Mouse (Mus musculus) stomach, embryonic 14.5 days (tissue): ENCODE measurements around the gene Dpp9. TPM values are rescaled to one million over a fixed set of nuclear protein-coding genes. Genes with fewer than 3 reads are reported as not detected.
A peak's percentile ranks its signal among the peaks of the same experiment; 100 is the strongest.
"Not testable (repeated sequence)": the region's sequence is repeated elsewhere in the genome, so short reads cannot be mapped to it uniquely, and the experiment has no call there.

ENCODE experiments used
- ATAC-seq: fragments of 200-750 bp; cut with Nextera tagmentation; 2 replicates; pipeline ENCODE4 v1.8.0; 2017; ENCODE audit warnings: low read depth, moderate TSS enrichment; ENCODE audit not compliant: insufficient number of reproducible peaks, insufficient read depth, low FRiP score
- H3K27ac ChIP-seq: fragments of 300-500 bp; sonication (generic); 2 replicates; pipeline ENCODE4 v1.5.1; 2014; ENCODE audit warnings: mild to moderate bottlenecking, low read length, moderate library complexity, mixed read lengths
- H3K27me3 ChIP-seq: fragments of 300-500 bp; sonication (generic); 2 replicates; pipeline ENCODE4 v1.6.1; 2014; ENCODE audit warnings: low read length, control low read depth, mixed read lengths; ENCODE audit not compliant: control insufficient read depth, insufficient read depth
- H3K36me3 ChIP-seq: fragments of 300-500 bp; sonication (generic); 2 replicates; pipeline ENCODE4 v1.6.1; 2014; ENCODE audit warnings: mild to moderate bottlenecking, control low read depth, low read length, moderate library complexity, mixed read lengths; ENCODE audit not compliant: control insufficient read depth, insufficient read depth
- H3K4me1 ChIP-seq: fragments of 300-500 bp; sonication (generic); 2 replicates; pipeline ENCODE4 v1.6.1; 2014; ENCODE audit warnings: low read length, control low read depth, mixed read lengths; ENCODE audit not compliant: control insufficient read depth, insufficient read depth
- H3K4me2 ChIP-seq: fragments of 300-500 bp; sonication (generic); replicated peaks from 2 replicates; pipeline ENCODE4 v1.6.1; 2014; ENCODE audit warnings: low read depth, low read length, control low read depth
- H3K4me3 ChIP-seq: fragments of 300-500 bp; sonication (generic); 2 replicates; pipeline ENCODE4 v1.5.1; 2014; ENCODE audit warnings: low read depth, low read length, control low read depth
- H3K9ac ChIP-seq: fragments of 300-500 bp; sonication (generic); replicated peaks from 2 replicates; pipeline ENCODE4 v1.6.1; 2014; ENCODE audit warnings: low read depth, mild to moderate bottlenecking, control low read depth, low read length, moderate library complexity, mixed read lengths
- H3K9me3 ChIP-seq: fragments of 300-500 bp; sonication (generic); 2 replicates; pipeline ENCODE4 v1.6.1; 2016; ENCODE audit warnings: low read depth, low read length, control low read depth; ENCODE audit not compliant: control insufficient read depth
- WGBS: fragments of 180-500 bp; shearing (Covaris S2); extraction: QIAGEN DNeasy Blood & Tissue Kit; methylation state at CpG from one replicate; pipeline ENCODE4 v1.1.7; 2014; 5-methylcytosine and 5-hydroxymethylcytosine counted together
- polyA plus RNA-seq: library from polyadenylated mRNA; unstranded; fragments of >200 nt; fragmentation: Nextera tagmentation; extraction: Ambion mirVana; gene quantifications from 2 replicates; pipeline ENCODE4 v1.2.1, GENCODE M21; 2014

Dpp9 gene
- polyA plus RNA-seq, 1 experiment from 2014 or later = 30.2 TPM

DNA sequence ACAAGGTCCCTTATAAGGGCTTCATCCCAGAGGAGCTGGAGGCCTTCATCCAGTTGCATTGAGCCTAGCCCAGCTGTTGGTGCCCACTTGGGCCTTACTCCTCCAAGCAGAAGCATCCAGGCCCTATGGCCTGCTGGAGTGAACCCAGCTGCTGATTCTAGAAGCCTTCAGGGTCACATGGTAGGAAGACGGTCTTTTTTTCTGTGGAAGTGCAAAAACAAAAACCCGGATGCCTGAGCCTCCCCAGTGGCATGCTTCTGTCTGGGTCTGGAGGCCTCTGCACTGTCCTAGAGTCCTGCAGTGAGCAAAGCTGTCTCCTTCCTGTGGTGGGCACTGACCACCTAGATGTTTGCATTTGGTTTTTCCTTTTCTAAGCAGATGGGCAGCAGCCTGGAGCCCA is 40.1 kb upstream of the Dpp9 start:
- not testable (repeated sequence) for H3K9me3 ChIP-seq, H3K4me3 ChIP-seq, ATAC-seq, H3K27ac ChIP-seq, H3K27me3 ChIP-seq, H3K4me2 ChIP-seq, H3K9ac ChIP-seq
- Histone ChIP-seq H3K4me1 (peaks cover 15% of the 10 kb centered on the region; the same call in 1 of the 2 replicates), H3K36me3 (peaks cover 36% of the 10 kb centered on the region)
- 62% methylated on average over 2 of the region's 2 CpGs for WGBS

DNA sequence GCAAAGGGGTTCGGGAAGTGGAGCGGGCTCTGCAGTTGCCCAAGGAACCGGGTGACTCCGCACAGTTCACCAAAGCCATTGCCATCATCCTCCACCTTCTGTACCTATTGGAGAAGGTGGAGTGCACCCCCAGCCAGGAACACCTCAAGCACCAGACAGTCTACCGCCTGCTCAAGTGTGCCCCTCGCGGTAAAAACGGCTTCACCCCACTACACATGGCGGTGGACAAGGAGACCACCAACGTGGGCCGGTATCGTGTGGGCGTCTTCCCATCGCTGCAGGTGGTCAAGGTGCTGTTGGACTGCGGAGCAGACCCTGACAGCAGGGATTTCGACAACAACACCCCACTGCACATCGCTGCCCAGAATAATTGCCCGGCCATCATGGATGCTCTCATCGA is 39.6 kb upstream of the Dpp9 start:
- peaks cover 36% of the 10 kb centered on the region for H3K36me3 ChIP-seq
- not testable (repeated sequence) for ATAC-seq, H3K9me3 ChIP-seq, H3K4me2 ChIP-seq, H3K9ac ChIP-seq, H3K4me3 ChIP-seq, H3K27me3 ChIP-seq, H3K27ac ChIP-seq
- peaks cover 15% of the 10 kb centered on the region; the same call in 1 of the 2 replicates for H3K4me1 ChIP-seq
- WGBS = 92% methylated on average over 19 of the region's 19 CpGs

DNA sequence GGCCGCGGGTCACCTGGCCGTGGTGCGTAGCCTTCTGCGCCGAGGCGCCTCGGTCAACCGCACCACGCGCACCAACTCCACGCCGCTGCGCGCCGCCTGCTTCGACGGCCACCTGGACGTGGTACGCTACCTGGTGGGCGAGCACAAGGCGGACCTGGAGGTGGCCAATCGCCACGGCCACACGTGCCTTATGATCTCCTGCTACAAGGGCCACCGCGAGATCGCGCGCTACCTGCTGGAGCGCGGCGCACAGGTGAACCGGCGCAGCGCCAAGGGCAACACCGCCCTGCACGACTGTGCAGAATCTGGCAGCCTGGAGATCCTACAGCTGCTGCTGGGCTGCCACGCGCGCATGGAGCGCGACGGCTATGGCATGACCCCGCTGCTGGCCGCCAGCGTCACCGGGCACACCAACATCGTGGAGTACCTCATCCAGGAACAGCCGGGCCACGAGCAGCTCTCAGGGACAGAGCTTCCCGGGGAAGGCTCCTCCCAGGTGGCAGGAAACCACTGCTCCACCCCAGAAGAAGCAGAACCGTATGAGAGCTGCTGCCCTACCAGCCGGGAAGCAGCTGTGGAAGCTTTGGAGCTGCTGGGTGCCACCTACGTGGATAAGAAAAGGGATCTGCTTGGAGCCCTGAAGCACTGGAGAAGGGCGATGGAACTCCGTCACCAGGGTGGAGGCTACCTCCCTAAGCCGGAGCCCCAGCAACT is 38.6 kb upstream of the Dpp9 start:
- peak overlapping the region; percentile 88 for H3K4me2 ChIP-seq
- no peaks in the 10 kb centered on the region for H3K9me3 ChIP-seq
- no peak for ATAC-seq
- peaks cover 15% of the 10 kb centered on the region; the same call in 1 of the 2 replicates for H3K4me1 ChIP-seq
- H3K27me3 ChIP-seq = no peaks in the 10 kb centered on the region
- H3K9ac ChIP-seq = peak overlapping the region; percentile 48; the same call in 1 of the 2 replicates
- H3K4me3 ChIP-seq = peak overlapping the region; percentile 65
- peaks cover 30% of the 10 kb centered on the region for H3K36me3 ChIP-seq
- H3K27ac ChIP-seq = no peak overlapping the region; the same call in 1 of the 2 replicates
- WGBS = 9% methylated on average over 52 of the region's 58 CpGs

DNA sequence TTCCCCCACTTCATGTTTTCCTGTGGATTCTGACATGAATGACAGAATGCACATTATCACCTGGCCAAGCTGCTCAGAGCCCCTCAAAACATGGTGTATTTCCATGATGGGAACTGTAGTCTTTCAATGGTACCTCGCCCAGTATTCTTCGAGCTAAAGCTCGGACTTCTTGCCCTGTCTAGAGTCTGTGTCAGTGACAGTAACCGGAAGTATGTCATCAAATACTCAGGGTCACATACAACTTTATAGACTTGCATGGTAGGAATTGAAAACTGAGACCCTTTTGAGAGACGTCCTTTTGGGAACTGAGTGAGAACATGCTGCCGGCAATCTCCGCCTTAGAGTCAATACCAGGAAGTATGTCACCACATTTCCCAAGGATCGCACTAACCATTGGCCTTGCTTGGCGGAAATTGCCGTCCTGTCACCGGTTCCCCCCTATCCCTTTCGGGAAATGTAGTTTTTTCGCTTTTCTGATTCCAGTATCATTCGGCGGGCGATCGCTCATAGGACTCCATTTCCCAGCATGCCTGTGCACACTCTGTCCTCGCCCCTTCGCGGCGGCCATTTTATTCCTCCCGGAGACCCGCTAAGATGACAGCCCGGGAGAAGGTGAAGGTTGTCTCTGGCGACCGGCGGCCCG is 37.7 kb upstream of the Dpp9 start, which contains the start of gene Fem1a:
Gene Fem1a, plus strand, starts transcription at position 572 of the 643 bp plus-strand sequence.
- 0% methylated on average over 28 of the region's 28 CpGs for WGBS
- ATAC-seq = peak; percentile 91
- H3K27ac ChIP-seq = peak within 1 kb of the TSS; percentile 88

DNA sequence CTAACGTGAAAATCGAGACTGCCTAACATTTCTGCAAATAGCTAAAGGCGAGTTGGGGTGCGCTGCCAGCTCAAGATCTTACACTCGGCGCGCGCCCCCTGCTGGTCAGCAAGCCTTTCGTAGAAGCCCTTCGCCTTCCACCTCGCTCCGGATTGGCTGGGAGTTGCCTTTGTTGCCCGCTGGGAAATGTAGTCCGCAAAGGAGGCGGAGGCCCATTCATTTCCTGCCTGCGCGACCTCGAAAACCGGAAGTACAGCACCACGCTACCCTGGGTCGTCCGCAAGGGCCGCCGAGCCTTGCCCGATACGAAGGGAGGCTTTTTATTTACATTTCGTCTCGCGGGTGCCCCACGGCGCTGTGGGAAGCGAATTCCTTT is 37.1 kb upstream of the Dpp9 start:
- Histone ChIP-seq H3K4me1 (peaks cover 15% of the 10 kb centered on the region; the same call in 1 of the 2 replicates), H3K27me3 (no peaks in the 10 kb centered on the region), H3K36me3 (peaks cover 25% of the 10 kb centered on the region), H3K9ac (0 out of 2 replicates have a peak overlapping the region, but pooled peaks have one; percentile 34), H3K4me2 (peak overlapping the region; percentile 88), H3K27ac (peak overlapping the region; percentile 88), H3K4me3 (peak overlapping the region; percentile 65), H3K9me3 (no peaks in the 10 kb centered on the region)
- ATAC-seq = peak; percentile 92
- WGBS = under 1% methylated on average over 32 of the region's 32 CpGs

More for the DNA sequence above, 37.7 kb upstream of the Dpp9 start, which contains the start of gene Fem1a:
- Histone ChIP-seq H3K9ac (peak within 1 kb of the TSS; percentile 48), H3K4me2 (peak within 1 kb of the TSS; percentile 88), H3K4me3 (peak within 1 kb of the TSS; percentile 65), H3K27me3 (no peaks in the 10 kb centered on the region), H3K4me1 (peaks cover 15% of the 10 kb centered on the region; the same call in 1 of the 2 replicates), H3K9me3 (no peaks in the 10 kb centered on the region), H3K36me3 (peaks cover 30% of the 10 kb centered on the region)

DNA sequence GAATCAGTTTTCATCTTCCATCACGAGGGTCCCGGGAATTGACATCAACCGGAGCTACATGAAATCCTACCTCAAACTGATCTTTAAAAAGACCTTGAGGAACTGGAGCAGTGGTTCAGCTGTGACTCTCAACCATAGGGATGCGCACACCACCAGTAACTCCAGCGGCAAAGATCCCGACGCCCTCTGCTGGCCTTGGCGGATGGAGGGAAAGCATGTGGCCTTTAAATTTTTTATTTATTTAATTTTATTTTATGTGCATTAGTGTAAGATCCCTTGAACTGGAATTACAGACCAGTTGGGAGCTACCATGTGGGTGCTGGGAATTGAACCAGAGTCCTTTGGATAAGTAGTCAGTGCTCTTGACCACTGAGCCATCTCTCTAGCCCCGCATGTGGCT is 36.7 kb upstream of the Dpp9 start:
- H3K9ac ChIP-seq = no peak overlapping the region
- WGBS = 17% methylated on average over 9 of the region's 9 CpGs
- H3K27me3 ChIP-seq = no peaks in the 10 kb centered on the region
- peaks cover 22% of the 10 kb centered on the region for H3K36me3 ChIP-seq
- H3K4me1 ChIP-seq = peaks cover 15% of the 10 kb centered on the region; the same call in 1 of the 2 replicates
- peak overlapping the region; percentile 23 for H3K4me2 ChIP-seq
- H3K27ac ChIP-seq = peak overlapping the region; percentile 53
- no peaks in the 10 kb centered on the region for H3K9me3 ChIP-seq
- H3K4me3 ChIP-seq = no peak overlapping the region; the same call in 1 of the 2 replicates
- ATAC-seq = no peak; the same call in 1 of the 2 replicates

DNA sequence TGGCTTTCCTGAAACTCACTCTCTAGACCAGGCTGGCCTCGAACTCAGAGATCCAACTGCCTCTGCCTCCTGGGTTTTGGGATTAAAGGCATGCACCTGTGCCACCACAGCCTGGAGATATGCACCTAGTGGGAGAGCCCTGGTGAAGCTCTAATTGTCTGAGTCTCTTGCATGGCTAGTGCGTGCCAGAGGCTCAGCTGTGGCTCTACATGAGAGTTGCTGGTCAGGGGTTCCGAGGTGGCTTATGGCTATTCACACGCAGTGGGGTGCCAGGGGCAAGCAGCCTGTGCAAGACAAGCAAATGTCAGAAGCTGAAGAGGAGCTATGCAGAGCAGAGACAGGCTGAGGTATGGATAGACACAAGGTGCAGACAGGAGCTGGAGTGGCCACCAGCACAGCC is 36.0 kb upstream of the Dpp9 start:
- 78% methylated on average over 4 of the region's 4 CpGs for WGBS

DNA sequence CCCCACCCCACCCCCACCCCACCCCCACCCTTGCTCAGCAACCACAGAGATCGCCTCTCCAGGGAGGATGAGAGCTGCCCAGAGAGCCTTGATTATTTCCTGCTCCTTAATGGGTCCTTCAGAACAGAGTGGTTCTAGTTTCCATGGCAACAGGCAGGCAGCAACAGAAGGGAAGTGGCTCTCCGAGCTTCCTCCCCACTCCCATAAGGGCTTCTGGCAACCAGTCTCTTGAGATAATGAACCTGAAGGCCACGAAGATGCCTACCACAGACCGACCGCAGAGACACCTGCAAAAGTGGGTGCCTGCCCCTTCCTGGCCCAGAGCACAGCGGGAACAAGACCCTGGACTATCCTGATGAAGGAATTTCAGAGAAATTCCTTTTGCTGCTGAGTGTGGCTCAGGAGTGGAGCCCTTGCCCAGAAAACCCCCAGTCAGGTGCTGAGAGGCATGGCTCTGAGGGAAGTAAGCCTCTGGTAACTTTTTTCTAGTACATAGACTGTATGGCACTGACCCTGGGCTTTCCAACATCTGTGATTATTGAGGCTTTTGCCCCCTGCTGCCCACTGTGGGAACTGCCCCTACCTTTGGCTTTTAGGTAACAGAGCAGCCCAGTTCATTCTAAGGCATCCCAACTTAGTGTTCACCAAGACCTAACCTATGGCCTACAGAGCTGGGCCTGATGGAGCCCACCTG is 32.6 kb upstream of the Dpp9 start:
- Histone ChIP-seq H3K4me2 (no peak overlapping the region), H3K9ac (no peak overlapping the region), H3K27me3 (no peaks in the 10 kb centered on the region), H3K9me3 (no peaks in the 10 kb centered on the region), H3K27ac (peak overlapping the region; percentile 13; the same call in 1 of the 2 replicates), H3K4me1 (no peaks in the 10 kb centered on the region), H3K4me3 (no peak overlapping the region), H3K36me3 (no peaks in the 10 kb centered on the region)
- WGBS = 19% methylated on average over 6 of the region's 6 CpGs
- ATAC-seq = no peak

More for the DNA sequence above, 36.0 kb upstream of the Dpp9 start:
- Histone ChIP-seq H3K27me3 (no peaks in the 10 kb centered on the region), H3K36me3 (peaks cover 14% of the 10 kb centered on the region), H3K9ac (no peak overlapping the region), H3K4me1 (peaks cover 14% of the 10 kb centered on the region; the same call in 1 of the 2 replicates), H3K4me2 (no peak overlapping the region), H3K27ac (no peak overlapping the region), H3K4me3 (no peak overlapping the region), H3K9me3 (no peaks in the 10 kb centered on the region)
- ATAC-seq = no peak
